Mouse (Mus musculus) thymus, postnatal 10 days (tissue): ENCODE measurements around the gene Rab6a.

Source experiments
- DNase-seq, 2 experiments: peaks; one replicate each; pipeline ENCODE4 v3.0.0; 2021; ENCODE audit warnings: low spot score in 2 of 2

Rab6a gene

GRCm38 (mm10) chr7:100681132-100681531 is 73.9 kb downstream of the Rab6a start:
- no peak for DNase-seq

GRCm38 (mm10) chr7:100683241-100683640 is 76.0 kb downstream of the Rab6a start:
- DNase-seq: no peak

- DNase-seq: no peak
These were observed 76.9 kb downstream of the Rab6a start for GRCm38 (mm10) chr7:100684081-100684480.

GRCm38 (mm10) chr7:100684538-100684937 is 77.3 kb downstream of the Rab6a start:
- DNase-seq: peak; percentile 20 to 72

- peak; percentile 35 to 76 for DNase-seq
These were observed 78.1 kb downstream of the Rab6a start for GRCm38 (mm10) chr7:100685061-100686030.

GRCm38 (mm10) chr7:100688471-100688870 is 81.3 kb downstream of the Rab6a start:
- DNase-seq: no peak
